Mouse (Mus musculus): Measurements from ENCODE around the gene Timm8a2. TPM values are rescaled to one million over a fixed set of nuclear protein-coding genes. Genes with fewer than 3 reads are reported as not detected.

Gene Timm8a2
- total and polyA plus RNA-seq, 3 experiments, result not detected

DNA sequence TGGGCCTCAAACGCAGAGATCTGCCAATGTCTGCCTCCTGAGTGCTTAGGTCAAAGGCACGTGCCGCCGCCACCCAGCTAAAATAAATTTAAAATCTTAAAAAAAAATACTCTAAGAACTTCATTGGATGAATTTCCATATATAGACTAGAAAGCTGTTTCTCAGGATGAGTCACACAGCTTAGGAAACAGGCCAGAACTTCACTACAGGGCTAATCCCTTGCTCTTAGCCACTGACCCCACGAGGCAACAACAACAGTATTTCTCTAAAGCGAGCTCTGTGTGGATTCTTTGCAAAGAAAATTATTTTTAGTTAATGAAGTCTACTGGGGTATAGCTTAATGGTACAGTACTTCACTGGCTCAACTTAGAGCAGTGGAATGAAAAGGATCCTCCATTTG is 26.9 kb downstream of the Timm8a2 start:
- peaks cover 53 to 97% of the 10 kb centered on the region in 2 experiments for H3K4me1 ChIP-seq (ENCODE audit: control insufficient read depth in 1 of 2, insufficient read depth in 2 of 2)
- no peak for DNase-seq (ENCODE audit: extremely low read depth)
- no peak overlapping the region for H3K9ac ChIP-seq (ENCODE audit: insufficient read depth, low read depth)
- H3K79me2 ChIP-seq (replicated peaks; ENCODE audit: control insufficient read depth, extremely low read depth, insufficient read depth, poor library complexity, severe bottlenecking), result no peaks in the 10 kb centered on the region
- H3K9me3 ChIP-seq (replicated peaks; ENCODE audit: low read length), result no peaks in the 10 kb centered on the region
- dilution Hi-C loops (cut with MboI; ENCODE audit: extremely low pct_ligation_motif_present, extremely low pct_unique_long_range_greater_than_20kb, low sequenced_read_pairs) (no loop called here), in situ Hi-C loops (cut with MboI; ENCODE audit: low pct_ligation_motif_present, low pct_unique_long_range_greater_than_20kb, low sequenced_read_pairs) (loop anchor here (5.0 to 10.0 kb wide), 3 partner anchors 113 to 194 kb away; no protein-coding TSS in a partner anchor)
- no peak overlapping the region for H3K27ac ChIP-seq (ENCODE audit: insufficient read depth, low read depth)
- H3K4me3 ChIP-seq (replicated peaks in 1 of 3; ENCODE audit: low read depth in 2 of 3, low read length in 2 of 3, poor library complexity in 1 of 3), result no peak overlapping the region
- H3K27me3 ChIP-seq (replicated peaks), result no peaks in the 10 kb centered on the region
- H3K36me3 ChIP-seq (replicated peaks in 1 of 2; ENCODE audit: control insufficient read depth in 1 of 2, insufficient read depth in 1 of 2, low read length in 1 of 2), result no peaks in the 10 kb centered on the region
- no peak for TF ChIP-seq UBTF (IDR thresholded peaks at IDR 0.05; ENCODE audit: low read depth, low read length)
- peak; percentile 50 for TF ChIP-seq IRF4 (IDR thresholded peaks at IDR 0.05; ENCODE audit: low read depth, low read length)
- TF ChIP-seq ZNF384 (IDR thresholded peaks at IDR 0.05; ENCODE audit: low read depth, low read length), result peak; percentile 25; the same call in 1 of the 2 replicates
- no peak overlapping the region for H3K4me2 ChIP-seq (ENCODE audit: insufficient read depth, low read depth, poor library complexity, severe bottlenecking)

DNA sequence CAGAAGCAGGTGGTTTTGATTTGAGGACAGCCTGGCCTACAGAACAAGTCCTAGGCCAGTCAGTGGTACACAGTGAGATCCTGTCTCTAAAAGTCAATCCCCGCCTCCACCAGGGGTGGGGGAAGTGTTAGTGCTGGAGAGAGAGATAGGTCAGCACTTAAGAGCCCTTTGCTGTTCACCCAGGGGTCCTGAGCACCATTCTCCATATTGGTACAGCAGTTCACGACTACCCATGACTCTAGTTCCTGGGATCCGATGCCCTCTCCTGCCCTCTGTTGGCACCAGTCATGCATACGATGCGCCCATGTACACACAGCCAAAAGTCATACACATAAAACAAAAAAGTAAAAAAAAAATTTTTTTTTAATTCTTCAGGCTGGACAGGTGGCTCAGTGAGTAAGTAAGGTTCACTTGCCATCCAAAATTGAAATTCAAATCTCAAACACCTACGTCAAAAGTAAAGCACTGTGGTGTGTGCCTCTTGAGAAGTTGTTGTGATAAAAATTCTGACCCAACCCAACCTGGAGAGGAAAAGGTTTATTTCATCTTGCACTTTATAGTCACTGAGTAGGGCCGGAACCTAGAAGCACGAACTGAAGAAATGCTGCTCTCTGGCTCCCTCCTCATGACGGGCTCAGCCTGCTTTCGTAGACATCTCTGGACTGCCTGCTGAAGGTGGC is 28.1 kb downstream of the Timm8a2 start:
- H3K27me3 ChIP-seq (replicated peaks), result no peaks in the 10 kb centered on the region
- TF ChIP-seq ZKSCAN1 (IDR thresholded peaks at IDR 0.05; ENCODE audit: borderline replicate concordance, low read depth, low read length) (no peak), CTCF (conservative IDR thresholded peaks at IDR 0.05 in 1 of 2, IDR thresholded peaks at IDR 0.05 in 1 of 2; ENCODE audit: low read depth in 2 of 2, low read length in 2 of 2) (peak in 1 of 2 experiments; percentile 47; a peak in 2 of 4 replicates), RAD21 (IDR thresholded peaks at IDR 0.05; ENCODE audit: low read depth, low read length) (peak; percentile 34), CHD2 (IDR thresholded peaks at IDR 0.05; ENCODE audit: low read length) (no peak), NELFE (IDR thresholded peaks at IDR 0.05; ENCODE audit: low read depth, low read length) (no peak), TBP (conservative IDR thresholded peaks at IDR 0.05; ENCODE audit: low read depth, low read length) (no peak), SMC3 (IDR thresholded peaks at IDR 0.05; ENCODE audit: low read depth, low read length) (peak; percentile 33)
- DNase-seq (ENCODE audit: extremely low read depth), result no peak
- H3K4me1 ChIP-seq (ENCODE audit: control insufficient read depth in 1 of 2, insufficient read depth in 2 of 2), result peaks cover 50 to 97% of the 10 kb centered on the region in 2 experiments
- no peak overlapping the region for H3K27ac ChIP-seq (ENCODE audit: insufficient read depth, low read depth)
- no peak overlapping the region for H3K4me2 ChIP-seq (ENCODE audit: insufficient read depth, low read depth, poor library complexity, severe bottlenecking)
- H3K4me3 ChIP-seq (replicated peaks in 1 of 3; ENCODE audit: low read depth in 2 of 3, low read length in 2 of 3, poor library complexity in 1 of 3), result no peak overlapping the region
- no peaks in the 10 kb centered on the region for H3K79me2 ChIP-seq (replicated peaks; ENCODE audit: control insufficient read depth, extremely low read depth, insufficient read depth, poor library complexity, severe bottlenecking)
- dilution Hi-C loops (cut with MboI; ENCODE audit: extremely low pct_ligation_motif_present, extremely low pct_unique_long_range_greater_than_20kb, low sequenced_read_pairs) (no loop called here), in situ Hi-C loops (cut with MboI; ENCODE audit: low pct_ligation_motif_present, low pct_unique_long_range_greater_than_20kb, low sequenced_read_pairs) (loop anchor here (5.0 to 10.0 kb wide), 3 partner anchors 112 to 195 kb away; no protein-coding TSS in a partner anchor)
- H3K9ac ChIP-seq (ENCODE audit: insufficient read depth, low read depth), result no peak overlapping the region
- H3K36me3 ChIP-seq (replicated peaks in 1 of 2; ENCODE audit: control insufficient read depth in 1 of 2, insufficient read depth in 1 of 2, low read length in 1 of 2), result no peaks in the 10 kb centered on the region
- H3K9me3 ChIP-seq (replicated peaks; ENCODE audit: low read length), result peaks cover 4% of the 10 kb centered on the region

DNA sequence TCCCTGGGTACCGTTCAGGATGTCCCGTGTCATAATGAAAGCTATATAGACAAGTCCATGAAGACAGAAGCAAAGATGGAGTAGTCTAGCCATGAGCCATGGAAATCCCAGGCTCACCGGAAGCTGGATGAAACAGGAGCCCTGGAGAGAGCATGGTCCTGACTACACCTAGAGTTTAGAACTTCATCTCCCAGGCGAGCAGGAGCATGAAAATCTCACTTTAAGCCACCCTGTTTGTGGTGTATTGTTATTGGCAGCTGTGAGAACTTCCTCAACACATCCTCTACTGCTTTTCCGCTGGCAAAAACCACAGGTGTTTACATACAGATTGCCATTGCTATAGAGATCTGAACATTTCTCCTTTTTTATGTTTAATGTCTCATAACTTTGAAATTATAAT is 29.1 kb downstream of the Timm8a2 start:
- Histone ChIP-seq H3K9me3 (replicated peaks; ENCODE audit: low read length) (peaks cover 4% of the 10 kb centered on the region), H3K4me2 (ENCODE audit: insufficient read depth, low read depth, poor library complexity, severe bottlenecking) (no peak overlapping the region), H3K9ac (ENCODE audit: insufficient read depth, low read depth) (no peak overlapping the region), H3K27me3 (replicated peaks) (no peaks in the 10 kb centered on the region), H3K27ac (ENCODE audit: insufficient read depth, low read depth) (no peak overlapping the region), H3K79me2 (replicated peaks; ENCODE audit: control insufficient read depth, extremely low read depth, insufficient read depth, poor library complexity, severe bottlenecking) (no peaks in the 10 kb centered on the region), H3K4me3 (replicated peaks in 1 of 3; ENCODE audit: low read depth in 2 of 3, low read length in 2 of 3, poor library complexity in 1 of 3) (no peak overlapping the region), H3K4me1 (ENCODE audit: control insufficient read depth in 1 of 2, insufficient read depth in 2 of 2) (peaks cover 46 to 97% of the 10 kb centered on the region in 2 experiments), H3K36me3 (replicated peaks in 1 of 2; ENCODE audit: control insufficient read depth in 1 of 2, insufficient read depth in 1 of 2, low read length in 1 of 2) (no peaks in the 10 kb centered on the region)
- DNase-seq (ENCODE audit: extremely low read depth), result no peak
- TF ChIP-seq MAZ (IDR thresholded peaks at IDR 0.05; ENCODE audit: low read depth, low read length) (no peak), IRF4 (IDR thresholded peaks at IDR 0.05; ENCODE audit: low read depth, low read length) (no peak), USF1 (IDR thresholded peaks at IDR 0.05; ENCODE audit: low read depth, low read length) (no peak), ELF1 (IDR thresholded peaks at IDR 0.05; ENCODE audit: low read depth, low read length) (no peak), ZKSCAN1 (IDR thresholded peaks at IDR 0.05; ENCODE audit: borderline replicate concordance, low read depth, low read length) (no peak), ZC3H11A (IDR thresholded peaks at IDR 0.05; ENCODE audit: low read depth, low read length) (no peak), MYC (IDR thresholded peaks at IDR 0.05; ENCODE audit: low read depth, low read length) (no peak), RCOR1 (conservative IDR thresholded peaks at IDR 0.05; ENCODE audit: low read depth, low read length) (no peak), CTCF (conservative IDR thresholded peaks at IDR 0.05 in 1 of 2, IDR thresholded peaks at IDR 0.05 in 1 of 2; ENCODE audit: low read depth in 2 of 2, low read length in 2 of 2) (no peak), ETS1 (conservative IDR thresholded peaks at IDR 0.05; ENCODE audit: low read depth, low read length) (no peak), ZNF384 (IDR thresholded peaks at IDR 0.05; ENCODE audit: low read depth, low read length) (no peak)
- dilution Hi-C loops (cut with MboI; ENCODE audit: extremely low pct_ligation_motif_present, extremely low pct_unique_long_range_greater_than_20kb, low sequenced_read_pairs), result no loop called here
- in situ Hi-C loops (cut with MboI; ENCODE audit: low pct_ligation_motif_present, low pct_unique_long_range_greater_than_20kb, low sequenced_read_pairs), result loop anchor here (5.0 to 10.0 kb wide), 3 partner anchors 111 to 196 kb away; no protein-coding TSS in a partner anchor
